In genomic region chr1:87730271-87730670, GRCm38 (mm10) we compare ENCODE assay signal across 22 mouse cellular contexts.
"Had no signal": no experiment of that assay in that cellular context is flagged by ENCODE, and none has a peak within 500 bp of the region (broad histone marks: within the 10 kb centered on the region; RNA-seq: fewer than 3 reads in every experiment).

No protein-coding gene starts in this region.

- H3K9me3 ChIP-seq: kidney, embryonic 15.5 days; limb, embryonic 15.5 days; midbrain, embryonic 10.5 days; midbrain, embryonic 13.5 days; neural tube, embryonic 13.5 days had no signal

- H3K4me1 ChIP-seq: kidney, embryonic 15.5 days; limb, embryonic 12.5 days; limb, embryonic 15.5 days; midbrain, embryonic 10.5 days; midbrain, embryonic 13.5 days; neural tube, embryonic 13.5 days had no signal

- H3K4me3 ChIP-seq: kidney, embryonic 15.5 days; limb, embryonic 12.5 days; limb, embryonic 15.5 days; megakaryocyte, embryonic 14.5 days; midbrain, embryonic 10.5 days; midbrain, embryonic 13.5 days; myocyte; neural tube, embryonic 13.5 days had no signal

- ATAC-seq: liver, postnatal 0 days; lung, postnatal 0 days; midbrain, embryonic 13.5 days; midbrain, embryonic 16.5 days had no signal

- H3K27me3 ChIP-seq: kidney, embryonic 15.5 days; limb, embryonic 12.5 days; limb, embryonic 15.5 days; midbrain, embryonic 13.5 days; neural tube, embryonic 13.5 days had no signal

- H3K27ac ChIP-seq: kidney, embryonic 15.5 days; limb, embryonic 12.5 days; limb, embryonic 15.5 days; liver, embryonic 14.5 days; midbrain, embryonic 10.5 days; midbrain, embryonic 13.5 days; neural tube, embryonic 13.5 days; stomach, postnatal 0 days had no signal

- H3K36me3 ChIP-seq: kidney, embryonic 15.5 days; limb, embryonic 12.5 days; limb, embryonic 15.5 days; midbrain, embryonic 10.5 days; midbrain, embryonic 13.5 days; neural tube, embryonic 13.5 days had no signal

- H3K9ac ChIP-seq: kidney, embryonic 15.5 days; limb, embryonic 12.5 days; limb, embryonic 15.5 days; liver, embryonic 14.5 days; liver, postnatal 0 days; lung, embryonic 14.5 days; midbrain, embryonic 13.5 days; neural tube, embryonic 13.5 days had no signal

- DNase-seq: kidney, adult 8-10 months; kidney, postnatal 10 days; kidney, postnatal 36 days; left cerebral cortex, postnatal 4 days; liver, postnatal 0 days; lung, embryonic 14.5 days; thymus, adult 2 months; thymus, postnatal 14 days; thymus, postnatal 4 days had no signal

- H3K4me2 ChIP-seq: kidney, embryonic 15.5 days; limb, embryonic 12.5 days; limb, embryonic 15.5 days; liver, embryonic 11.5 days; lung, embryonic 14.5 days; midbrain, embryonic 13.5 days; neural tube, embryonic 13.5 days had no signal
